10 mouse cellular contexts compared by ENCODE assay signal in genomic region chr13:50964070-50964469, GRCm38 (mm10).
DNase-seq lines count a peak whose midpoint lies in the region; ATAC-seq and TF ChIP-seq lines count a peak whose summit lies in the region.
"Had no signal": no experiment of that assay in that cellular context is flagged by ENCODE, and none has a peak within 500 bp of the region (broad histone marks: within the 10 kb centered on the region; RNA-seq: fewer than 3 reads in every experiment).

No protein-coding gene starts in this region.

- no peak for TF ChIP-seq EP300 in lung, postnatal 0 days (IDR thresholded peaks at IDR 0.05)

- no peaks in the 10 kb centered on the region for H3K36me3 ChIP-seq in hindbrain, postnatal 0 days (ENCODE audit: insufficient read depth, low read length)
- no peaks in the 10 kb centered on the region for H3K36me3 ChIP-seq in hindbrain, embryonic 16.5 days (ENCODE audit: control insufficient read depth, insufficient read depth, low read length)
- no peaks in the 10 kb centered on the region for H3K36me3 ChIP-seq in lung, postnatal 0 days (ENCODE audit: insufficient read depth, low read length)
- H3K36me3 ChIP-seq: heart, embryonic 15.5 days had no signal

- peak; percentile 41 for DNase-seq in hindbrain, postnatal 0 days (ENCODE audit: low spot score)
- peak; percentile 11 for DNase-seq in CD4-positive helper T cell, adult 2 months (ENCODE audit: low read depth, low spot score)
- DNase-seq in adrenal gland, postnatal 36 days: peak; percentile 14 to 47
- DNase-seq in lung, postnatal 0 days (ENCODE audit: low spot score): peak; percentile 8
- DNase-seq in urinary bladder, postnatal 14 days (ENCODE audit: low spot score): no peak
- DNase-seq in layer of hippocampus, adult 9-11 months: no peak

- no peak overlapping the region for H3K4me2 ChIP-seq in hindbrain, postnatal 0 days (ENCODE audit: low read depth, low read length)
- H3K4me2 ChIP-seq in hindbrain, embryonic 16.5 days (ENCODE audit: low read length): no peak overlapping the region
- H3K4me2 ChIP-seq in lung, postnatal 0 days (replicated peaks; ENCODE audit: low read depth, low read length): no peak overlapping the region
- H3K4me2 ChIP-seq: heart, embryonic 15.5 days had no signal

- TF ChIP-seq CTCF in hindbrain, postnatal 0 days (IDR thresholded peaks at IDR 0.05; ENCODE audit: low read depth): peak; percentile 62
- peak; percentile 71 for TF ChIP-seq CTCF in lung, postnatal 0 days (IDR thresholded peaks at IDR 0.05)

- no peaks in the 10 kb centered on the region; the same call in 1 of the 2 replicates for H3K9me3 ChIP-seq in hindbrain, postnatal 0 days (ENCODE audit: low read length)
- H3K9me3 ChIP-seq in hindbrain, embryonic 16.5 days (ENCODE audit: control insufficient read depth, low read length): no peaks in the 10 kb centered on the region
- no peaks in the 10 kb centered on the region for H3K9me3 ChIP-seq in lung, postnatal 0 days (ENCODE audit: low read length)
- H3K9me3 ChIP-seq: heart, embryonic 15.5 days had no signal

- 80% methylated on average over 9 of the region's 9 CpGs for WGBS in hindbrain, postnatal 0 days
- WGBS in hindbrain, embryonic 16.5 days: 76% methylated on average over 9 of the region's 9 CpGs
- 75% methylated on average over 9 of the region's 9 CpGs for WGBS in lung, postnatal 0 days

- no peaks in the 10 kb centered on the region for H3K27me3 ChIP-seq in hindbrain, postnatal 0 days (ENCODE audit: insufficient read depth, low read length)
- no peaks in the 10 kb centered on the region for H3K27me3 ChIP-seq in hindbrain, embryonic 16.5 days (replicated peaks; ENCODE audit: control insufficient read depth, insufficient read depth, low read length)
- no peaks in the 10 kb centered on the region for H3K27me3 ChIP-seq in lung, postnatal 0 days (replicated peaks; ENCODE audit: insufficient read depth, low read length)
- H3K27me3 ChIP-seq: heart, embryonic 15.5 days had no signal

- no peaks in the 10 kb centered on the region for H3K4me1 ChIP-seq in hindbrain, postnatal 0 days (ENCODE audit: insufficient read depth, low read length)
- H3K4me1 ChIP-seq in hindbrain, embryonic 16.5 days (ENCODE audit: control insufficient read depth, insufficient read depth, low read depth, low read length): no peaks in the 10 kb centered on the region
- H3K4me1 ChIP-seq in lung, postnatal 0 days (ENCODE audit: insufficient read depth, low read depth, low read length): no peaks in the 10 kb centered on the region
- H3K4me1 ChIP-seq: heart, embryonic 15.5 days had no signal

- no peak overlapping the region for H3K9ac ChIP-seq in hindbrain, postnatal 0 days (replicated peaks; ENCODE audit: low read length)
- H3K9ac ChIP-seq in hindbrain, embryonic 16.5 days (ENCODE audit: low read depth, low read length): no peak overlapping the region
- H3K9ac ChIP-seq in lung, postnatal 0 days (replicated peaks; ENCODE audit: low read depth): no peak overlapping the region
- H3K9ac ChIP-seq: heart, embryonic 15.5 days had no signal

- no peak for ATAC-seq in hindbrain, postnatal 0 days
- no peak for ATAC-seq in hindbrain, embryonic 16.5 days
- no peak for ATAC-seq in lung, postnatal 0 days
- ATAC-seq in erythroblast, adult 5-6 weeks (replicated peaks; ENCODE audit: low FRiP score, poor library complexity, severe bottlenecking): no peak

- no peak overlapping the region for H3K27ac ChIP-seq in hindbrain, postnatal 0 days
- no peak overlapping the region for H3K27ac ChIP-seq in hindbrain, embryonic 16.5 days (ENCODE audit: low read depth, low read length)
- H3K27ac ChIP-seq in lung, postnatal 0 days (ENCODE audit: low read length): no peak overlapping the region
- H3K27ac ChIP-seq: heart, embryonic 15.5 days; macrophage had no signal

- H3K4me3 ChIP-seq in hindbrain, postnatal 0 days (ENCODE audit: low read length): no peak overlapping the region
- no peak overlapping the region for H3K4me3 ChIP-seq in hindbrain, embryonic 16.5 days (ENCODE audit: low read length)
- H3K4me3 ChIP-seq in lung, postnatal 0 days (ENCODE audit: low read depth, low read length): no peak overlapping the region
- H3K4me3 ChIP-seq: heart, embryonic 15.5 days had no signal

Comparison
In these comparisons a context has a peak if more than half of its experiments do, and no peak if none do; other contexts are left out.
1. DNase-seq: peak in hindbrain, postnatal 0 days (single experiment), CD4-positive helper T cell, adult 2 months (single experiment), adrenal gland, postnatal 36 days (2 of 2) and lung, postnatal 0 days (single experiment); none in urinary bladder, postnatal 14 days (single experiment) and layer of hippocampus, adult 9-11 months (single experiment).